Mouse (Mus musculus) embryo, embryonic 11 days (tissue): ENCODE measurements around the gene Acvr1c.
A peak's percentile ranks its signal among the peaks of the same experiment; 100 is the strongest.

Experiments used
- DNase-seq: peaks from one replicate; pipeline ENCODE4 v3.0.0-alpha.2; 2015

The Acvr1c gene

GRCm38 (mm10) chr2:58357414-58358131 lies at the start of gene Acvr1c:
TSS of gene Acvr1c (minus strand) at chr2:58357895.
- peak; percentile 51 for DNase-seq

- DNase-seq = no peak
Measured at GRCm38 (mm10) chr2:58403481-58403880, 45.8 kb upstream of the Acvr1c start.

- DNase-seq = no peak
Measured at GRCm38 (mm10) chr2:58388601-58389000, 30.9 kb upstream of the Acvr1c start.

- DNase-seq = no peak
Measured at GRCm38 (mm10) chr2:58380020-58380419, 22.3 kb upstream of the Acvr1c start.

- DNase-seq = no peak
Measured at GRCm38 (mm10) chr2:58379475-58379874, 21.8 kb upstream of the Acvr1c start.

- DNase-seq = no peak
Measured at GRCm38 (mm10) chr2:58377417-58378130, 19.9 kb upstream of the Acvr1c start.

GRCm38 (mm10) chr2:58366196-58366595 lies 8.5 kb upstream of the Acvr1c start:
- DNase-seq = no peak

- no peak for DNase-seq
Measured at GRCm38 (mm10) chr2:58361361-58362046, 3.8 kb upstream of the Acvr1c start.

GRCm38 (mm10) chr2:58358132-58358460 lies 401 bp upstream of the Acvr1c start:
- no peak for DNase-seq

- peak; percentile 19 for DNase-seq
Measured at GRCm38 (mm10) chr2:58357068-58357413, 654 bp downstream of the Acvr1c start.

GRCm38 (mm10) chr2:58354389-58354788 lies 3.3 kb downstream of the Acvr1c start:
- DNase-seq = no peak

GRCm38 (mm10) chr2:58352846-58353245 lies 4.8 kb downstream of the Acvr1c start:
- DNase-seq = no peak

- no peak for DNase-seq
Measured at GRCm38 (mm10) chr2:58350657-58351056, 7.0 kb downstream of the Acvr1c start.

- DNase-seq = no peak
Measured at GRCm38 (mm10) chr2:58336730-58337129, 21.0 kb downstream of the Acvr1c start.

GRCm38 (mm10) chr2:58329589-58329988 lies 28.1 kb downstream of the Acvr1c start:
- no peak for DNase-seq

GRCm38 (mm10) chr2:58324118-58324901 lies 33.4 kb downstream of the Acvr1c start:
- DNase-seq = peak; percentile 76

- no peak for DNase-seq
Measured at GRCm38 (mm10) chr2:58323274-58323673, 34.4 kb downstream of the Acvr1c start.

- DNase-seq = no peak
Measured at GRCm38 (mm10) chr2:58316186-58316585, 41.5 kb downstream of the Acvr1c start.

GRCm38 (mm10) chr2:58309695-58310094 lies 48.0 kb downstream of the Acvr1c start:
- DNase-seq = no peak

- DNase-seq = no peak
Measured at GRCm38 (mm10) chr2:58304450-58304849, 53.2 kb downstream of the Acvr1c start.

GRCm38 (mm10) chr2:58289759-58290431 lies 67.8 kb downstream of the Acvr1c start:
- DNase-seq = peak; percentile 14

- no peak for DNase-seq
Measured at GRCm38 (mm10) chr2:58289331-58289730, 68.4 kb downstream of the Acvr1c start.
